In genomic region chr4:156030651-156031118, GRCm38 (mm10) we compare ENCODE assay signal across 8 mouse cellular contexts. TPM values are rescaled to one million over a fixed set of nuclear protein-coding genes. Genes with fewer than 3 reads are reported as not detected.
DNase-seq lines count a peak whose midpoint lies in the region; ATAC-seq and TF ChIP-seq lines count a peak whose summit lies in the region.

No protein-coding gene starts in this region.

- TF ChIP-seq POLR2A in small intestine, adult 2 months (IDR thresholded peaks at IDR 0.05; ENCODE audit: low read depth, low read length), result no peak

- peak; percentile 38 for DNase-seq in cerebellum, adult 9-10 months
- DNase-seq in cerebellum, postnatal 36 days, result no peak
- peak; percentile 34 for DNase-seq in thymus, postnatal 4 days
- DNase-seq in thymus, postnatal 25 days, result no peak
- no peak for DNase-seq in ovary, postnatal 14 days (ENCODE audit: low spot score)
- DNase-seq in ovary, adult 18-20 months (ENCODE audit: low spot score), result no peak

- H3K4me1 ChIP-seq in limb, embryonic 12.5 days (replicated peaks), result peaks cover 25% of the 10 kb centered on the region
- H3K4me1 ChIP-seq in small intestine, adult 2 months (ENCODE audit: control insufficient read depth, insufficient read depth, insufficient read length, low read length), result peaks cover 27% of the 10 kb centered on the region; the same call in 1 of the 2 replicates

- peak overlapping the region; percentile 95 for H3K27ac ChIP-seq in limb, embryonic 12.5 days
- no peak overlapping the region for H3K27ac ChIP-seq in small intestine, adult 2 months (ENCODE audit: insufficient read depth, low read depth, low read length)

- ATAC-seq in limb, embryonic 12.5 days (ENCODE audit: insufficient number of reproducible peaks, insufficient read depth, low FRiP score, low TSS enrichment, low read depth), result no peak

- peak overlapping the region; percentile 75 for H3K4me2 ChIP-seq in limb, embryonic 12.5 days

- H3K4me3 ChIP-seq in limb, embryonic 12.5 days (replicated peaks), result peak overlapping the region; percentile 49
- H3K4me3 ChIP-seq in small intestine, adult 2 months (ENCODE audit: low read depth, low read length), result peak overlapping the region; percentile 58

- no peaks in the 10 kb centered on the region for H3K9me3 ChIP-seq in limb, embryonic 12.5 days

- peak overlapping the region; percentile 60 for H3K9ac ChIP-seq in limb, embryonic 12.5 days (replicated peaks)

- H3K36me3 ChIP-seq in limb, embryonic 12.5 days, result peaks cover 34% of the 10 kb centered on the region
- H3K36me3 ChIP-seq in small intestine, adult 2 months (ENCODE audit: control insufficient read depth, insufficient read depth, low read length), result peaks cover 7% of the 10 kb centered on the region; the same call in 1 of the 2 replicates

- H3K27me3 ChIP-seq in limb, embryonic 12.5 days, result peaks cover 21% of the 10 kb centered on the region
- no peaks in the 10 kb centered on the region for H3K27me3 ChIP-seq in small intestine, adult 2 months (ENCODE audit: control insufficient read depth, insufficient read depth, low read length)

- TF ChIP-seq CTCF in small intestine, adult 2 months (IDR thresholded peaks at IDR 0.05; ENCODE audit: extremely low read depth, insufficient read length, insufficient replicate concordance, low read depth, low read length), result no peak

- WGBS in limb, embryonic 12.5 days, result 62% methylated on average over 9 of the region's 9 CpGs
- WGBS in small intestine, adult 2 months, result 26% methylated on average over 9 of the region's 9 CpGs

RNA-seq across cellular contexts. Expression of gene Tnfrsf18, which starts 4.7 kb away (rescaled TPM):
- 1.8 and 1.9 TPM in 2 replicates for polyA plus RNA-seq in limb, embryonic 12.5 days (2016; fragmentation: Nextera tagmentation; extraction: Ambion mirVana)
- 3.9 and 6.1 TPM in 2 replicates for polyA plus RNA-seq in small intestine, adult 2 months (2012; rRNA removed)

RNA-seq across cellular contexts. Expression of gene Tnfrsf4, which starts 17.0 kb away (rescaled TPM):
- polyA plus RNA-seq in limb, embryonic 12.5 days (2016; fragmentation: Nextera tagmentation; extraction: Ambion mirVana), result 0.84 and 0.92 TPM in 2 replicates
- polyA plus RNA-seq in small intestine, adult 2 months (2012; rRNA removed), result 2.1 and 6.3 TPM in 2 replicates

RNA-seq across cellular contexts. Expression of gene Ttll10, which starts 28.5 kb away (rescaled TPM):
- polyA plus RNA-seq in limb, embryonic 12.5 days (2016; fragmentation: Nextera tagmentation; extraction: Ambion mirVana), result 0.58 and 1.3 TPM in 2 replicates
- 5.2 and 9.1 TPM in 2 replicates for polyA plus RNA-seq in small intestine, adult 2 months (2012; rRNA removed)

RNA-seq across cellular contexts. Expression of gene Sdf4, which starts 38.0 kb away (rescaled TPM):
- 131 and 139 TPM in 2 replicates for polyA plus RNA-seq in limb, embryonic 12.5 days (2016; fragmentation: Nextera tagmentation; extraction: Ambion mirVana)
- polyA plus RNA-seq in small intestine, adult 2 months (2012; rRNA removed), result 44.0 and 80.5 TPM in 2 replicates

RNA-seq across cellular contexts. Expression of gene B3galt6, which starts 38.2 kb away (rescaled TPM):
- 16.1 and 16.8 TPM in 2 replicates for polyA plus RNA-seq in limb, embryonic 12.5 days (2016; fragmentation: Nextera tagmentation; extraction: Ambion mirVana)
- polyA plus RNA-seq in small intestine, adult 2 months (2012; rRNA removed), result 5.5 and 7.4 TPM in 2 replicates

Comparison
In these comparisons a context has a peak if more than half of its experiments do, and no peak if none do; other contexts are left out.
1. DNase-seq: peak in cerebellum, adult 9-10 months (single experiment) and thymus, postnatal 4 days (single experiment); none in cerebellum, postnatal 36 days (0 of 2), thymus, postnatal 25 days (single experiment), ovary, postnatal 14 days (single experiment) and ovary, adult 18-20 months (single experiment).